Mouse (Mus musculus) olfactory bulb, adult 2 months (tissue): ENCODE measurements around the gene Nup62.

Source experiments
- CTCF ChIP-seq: fragments of 200-500 bp; IDR thresholded peaks from 2 replicates; pipeline ENCODE4 v1.5.1; 2012; ENCODE audit warnings: low read depth, mild to moderate bottlenecking, low read length, moderate library complexity; ENCODE audit not compliant: insufficient read depth
- POLR2A ChIP-seq: fragments of 200-500 bp; IDR thresholded peaks from 2 replicates; pipeline ENCODE4 v1.6.1; 2012; ENCODE audit warnings: mild to moderate bottlenecking, low read depth, low read length, moderate library complexity; ENCODE audit not compliant: insufficient read depth

GRCm38 (mm10) chr7:44780101-44780500 is 35.8 kb upstream of the Nup62 start:
- no peak for TF ChIP-seq CTCF
- no peak for TF ChIP-seq POLR2A
